Mouse (Mus musculus): ENCODE data around the gene Stard3nl.
A peak's percentile ranks its signal among the peaks of the same experiment; 100 is the strongest.
"Not testable (repeated sequence)": the region's sequence is repeated elsewhere in the genome, so short reads cannot be mapped to it uniquely, and the experiment has no call there.

The Stard3nl gene

GRCm38 (mm10) chr13:19385226-19385625 is 10.4 kb downstream of the Stard3nl start:
- DNase-seq (ENCODE audit: low read depth, low spot score): no peak

- DNase-seq (ENCODE audit: low read depth, low spot score): no peak
Measured at GRCm38 (mm10) chr13:19381112-19381828, 14.3 kb downstream of the Stard3nl start.

GRCm38 (mm10) chr13:19379313-19379712 is 16.3 kb downstream of the Stard3nl start:
- DNase-seq (ENCODE audit: low read depth, low spot score): no peak

- DNase-seq (ENCODE audit: low read depth, low spot score): no peak
Measured at GRCm38 (mm10) chr13:19372133-19372729, 23.4 kb downstream of the Stard3nl start.

- no peak for DNase-seq (ENCODE audit: low read depth, low spot score)
Measured at GRCm38 (mm10) chr13:19368817-19369216, 26.8 kb downstream of the Stard3nl start.

- DNase-seq (ENCODE audit: low read depth, low spot score): no peak
Measured at GRCm38 (mm10) chr13:19367536-19367935, 28.1 kb downstream of the Stard3nl start.

GRCm38 (mm10) chr13:19366866-19367265 is 28.7 kb downstream of the Stard3nl start:
- DNase-seq (ENCODE audit: low read depth, low spot score): no peak

- DNase-seq (ENCODE audit: low read depth, low spot score): peak; percentile 69
Measured at GRCm38 (mm10) chr13:19365596-19365995, 30.0 kb downstream of the Stard3nl start.

GRCm38 (mm10) chr13:19364245-19364772 is 31.3 kb downstream of the Stard3nl start:
- DNase-seq (ENCODE audit: low read depth, low spot score): peak; percentile 56

- no peak for DNase-seq (ENCODE audit: low read depth, low spot score)
Measured at GRCm38 (mm10) chr13:19362358-19362757, 33.2 kb downstream of the Stard3nl start.

GRCm38 (mm10) chr13:19358027-19358426 is 37.6 kb downstream of the Stard3nl start:
- DNase-seq (ENCODE audit: low read depth, low spot score): no peak

GRCm38 (mm10) chr13:19357301-19357700 is 38.3 kb downstream of the Stard3nl start:
- DNase-seq (ENCODE audit: low read depth, low spot score): no peak

- DNase-seq (ENCODE audit: low read depth, low spot score): no peak
Measured at GRCm38 (mm10) chr13:19356720-19357119, 38.9 kb downstream of the Stard3nl start.

GRCm38 (mm10) chr13:19356120-19356519 is 39.5 kb downstream of the Stard3nl start:
- no peak for DNase-seq (ENCODE audit: low read depth, low spot score)

- DNase-seq (ENCODE audit: low read depth, low spot score): no peak
Measured at GRCm38 (mm10) chr13:19352795-19353194, 42.8 kb downstream of the Stard3nl start.

GRCm38 (mm10) chr13:19340356-19340755 is 55.2 kb downstream of the Stard3nl start:
- DNase-seq (ENCODE audit: low read depth, low spot score): not testable (repeated sequence)

GRCm38 (mm10) chr13:19336310-19336709 is 59.3 kb downstream of the Stard3nl start:
- DNase-seq (ENCODE audit: low read depth, low spot score): not testable (repeated sequence)

Measured in A20 (cell line).